8 mouse cellular contexts compared by ENCODE assay signal in the genomic region with DNA sequence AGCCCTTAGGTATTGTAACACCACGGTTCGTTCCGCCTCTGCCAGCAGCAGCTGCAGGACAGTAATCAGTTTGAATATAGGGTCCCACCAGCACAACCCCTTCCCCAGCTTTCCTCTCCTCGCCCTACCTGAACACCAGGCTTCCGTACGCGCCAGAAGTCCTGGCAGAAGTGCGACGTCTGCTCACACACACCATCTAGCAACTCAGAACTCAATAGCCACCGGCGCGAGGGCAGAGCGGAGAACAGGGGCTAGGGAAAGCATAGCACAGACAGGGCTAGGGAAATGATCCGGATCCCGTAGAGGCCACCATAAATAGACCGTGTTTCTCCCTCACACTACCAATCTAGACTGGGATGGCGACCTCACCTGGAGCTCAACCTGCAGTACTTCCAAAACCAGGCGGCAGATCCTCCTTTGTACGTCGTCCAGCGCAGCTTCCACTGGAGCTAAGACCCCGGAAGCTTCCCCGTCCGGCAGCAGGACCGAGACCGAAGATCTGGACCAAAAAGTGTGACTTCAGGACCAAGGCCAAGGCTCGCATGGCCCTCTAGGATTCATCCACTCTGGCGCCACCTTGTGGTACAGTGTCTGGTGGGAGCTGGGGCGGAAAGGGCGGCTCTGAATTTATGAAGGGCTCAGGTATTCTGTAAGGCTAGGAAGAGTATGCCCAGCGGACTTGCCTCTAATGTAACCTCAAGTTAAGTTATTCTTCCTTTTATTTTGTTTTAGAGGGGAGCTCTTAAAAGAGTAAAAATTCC. TPM values are rescaled to one million over a fixed set of nuclear protein-coding genes. Genes with fewer than 3 reads are reported as not detected.
A peak's percentile ranks its signal among the peaks of the same experiment; 100 is the strongest.
DNase-seq lines count a peak whose midpoint lies in the region; ATAC-seq and TF ChIP-seq lines count a peak whose summit lies in the region.

No protein-coding gene starts in this region.

- H3K27me3 ChIP-seq in limb, embryonic 15.5 days, result peaks cover 20% of the 10 kb centered on the region
- H3K27me3 ChIP-seq in midbrain, postnatal 0 days (ENCODE audit: insufficient read depth, low read length), result no peaks in the 10 kb centered on the region

- peak; percentile 90 for TF ChIP-seq CTCF in midbrain, postnatal 0 days (IDR thresholded peaks at IDR 0.05)

- H3K27ac ChIP-seq in limb, embryonic 15.5 days, result no peak overlapping the region
- H3K27ac ChIP-seq in midbrain, postnatal 0 days (ENCODE audit: low read depth, low read length), result no peak overlapping the region

- DNase-seq in left cerebral cortex, adult 18-20 months (ENCODE audit: low spot score in 2 of 2), result peak; percentile 77 to 90
- DNase-seq in left cerebral cortex, adult 8-10 months (ENCODE audit: low spot score in 2 of 2), result no peak
- DNase-seq in embryo, embryonic 10.5 days (ENCODE audit: low spot score), result peak; percentile 96
- DNase-seq in heart, adult 18-20 months, result peak; percentile 86 to 98
- DNase-seq in kidney, adult 11 months, result peak; percentile 80
- DNase-seq in midbrain, postnatal 0 days (ENCODE audit: low spot score), result peak; percentile 88
- DNase-seq in spleen, postnatal 14 days (ENCODE audit: low spot score in 2 of 2), result peak; percentile 82 to 94

- H3K4me2 ChIP-seq in limb, embryonic 15.5 days, result peak overlapping the region; percentile 79
- H3K4me2 ChIP-seq in midbrain, postnatal 0 days (ENCODE audit: low read depth, low read length, poor library complexity, severe bottlenecking), result peak overlapping the region; percentile 50

- no peak overlapping the region for H3K9ac ChIP-seq in limb, embryonic 15.5 days
- H3K9ac ChIP-seq in midbrain, postnatal 0 days (replicated peaks; ENCODE audit: low read length, poor library complexity, severe bottlenecking), result no peak overlapping the region; the same call in 1 of the 2 replicates

- H3K4me1 ChIP-seq in limb, embryonic 15.5 days, result peaks cover 32% of the 10 kb centered on the region
- H3K4me1 ChIP-seq in midbrain, postnatal 0 days (ENCODE audit: insufficient read depth, low read length), result peaks cover 13% of the 10 kb centered on the region

- peak overlapping the region; percentile 16; the same call in 1 of the 2 replicates for H3K4me3 ChIP-seq in limb, embryonic 15.5 days
- peak overlapping the region; percentile 50 for H3K4me3 ChIP-seq in midbrain, postnatal 0 days (ENCODE audit: low read depth, low read length)

- H3K36me3 ChIP-seq in limb, embryonic 15.5 days, result no peaks in the 10 kb centered on the region
- H3K36me3 ChIP-seq in midbrain, postnatal 0 days (ENCODE audit: insufficient read depth, low read length), result no peaks in the 10 kb centered on the region

- no peaks in the 10 kb centered on the region for H3K9me3 ChIP-seq in limb, embryonic 15.5 days
- no peaks in the 10 kb centered on the region for H3K9me3 ChIP-seq in midbrain, postnatal 0 days (ENCODE audit: low read length)

- WGBS in limb, embryonic 15.5 days, result 7% methylated on average over 31 of the region's 31 CpGs
- WGBS in midbrain, postnatal 0 days, result 6% methylated on average over 31 of the region's 31 CpGs

- ATAC-seq in limb, embryonic 15.5 days (ENCODE audit: insufficient number of reproducible peaks, low FRiP score, low TSS enrichment, low read depth), result no peak
- no peak for ATAC-seq in midbrain, postnatal 0 days (ENCODE audit: low FRiP score)

RNA-seq across cellular contexts. Expression of a gene that starts 1.1 kb away (rescaled TPM):
- total RNA-seq in left cerebral cortex, adult 18-20 months (2021), result 10 to 100 TPM; 22.3 to 27.9 TPM
- total RNA-seq in left cerebral cortex, adult 8-10 months (2022), result 10 to 100 TPM; 22.0 to 26.7 (median 24.2) TPM
- 1 to 10 TPM; 1.1 to 1.6 TPM for total RNA-seq in heart, adult 18-20 months (2021)
- polyA plus RNA-seq in limb, embryonic 15.5 days (2015; fragmentation: Nextera tagmentation; extraction: Ambion mirVana), result 11.0 and 11.1 TPM in 2 replicates
- 63.6 and 79.2 TPM in 2 replicates for total RNA-seq in midbrain, postnatal 0 days (2014; rRNA removed)
- 131 and 132 TPM in 2 replicates for polyA plus RNA-seq in midbrain, postnatal 0 days (2015; fragmentation: Nextera tagmentation; extraction: Ambion mirVana)

RNA-seq across cellular contexts. Expression of a gene that starts 5.2 kb away (rescaled TPM):
- 1 to 10 TPM; 1.6 TPM for total RNA-seq in left cerebral cortex, adult 18-20 months (2021)
- total RNA-seq in left cerebral cortex, adult 8-10 months (2022), result 1 to 10 TPM; 1.4 to 2.2 (median 1.8) TPM
- 1 to 10 TPM; 2.9 to 3.0 TPM for total RNA-seq in heart, adult 18-20 months (2021)
- 9.0 and 10.6 TPM in 2 replicates for polyA plus RNA-seq in limb, embryonic 15.5 days (2015; fragmentation: Nextera tagmentation; extraction: Ambion mirVana)
- total RNA-seq in midbrain, postnatal 0 days (2014; rRNA removed), result 2.0 and 5.1 TPM in 2 replicates
- 6.8 and 6.9 TPM in 2 replicates for polyA plus RNA-seq in midbrain, postnatal 0 days (2015; fragmentation: Nextera tagmentation; extraction: Ambion mirVana)

RNA-seq across cellular contexts. Expression of a gene that starts 6.7 kb away (rescaled TPM):
- 10 to 100 TPM; 37.6 to 39.1 TPM for total RNA-seq in left cerebral cortex, adult 18-20 months (2021)
- total RNA-seq in left cerebral cortex, adult 8-10 months (2022), result 10 to 100 TPM; 31.2 to 39.0 (median 34.8) TPM
- total RNA-seq in heart, adult 18-20 months (2021), result 10 to 100 TPM; 21.6 TPM
- 63.7 and 65.5 TPM in 2 replicates for polyA plus RNA-seq in limb, embryonic 15.5 days (2015; fragmentation: Nextera tagmentation; extraction: Ambion mirVana)
- 28.2 and 35.7 TPM in 2 replicates for total RNA-seq in midbrain, postnatal 0 days (2014; rRNA removed)
- 29.1 and 29.3 TPM in 2 replicates for polyA plus RNA-seq in midbrain, postnatal 0 days (2015; fragmentation: Nextera tagmentation; extraction: Ambion mirVana)

RNA-seq across cellular contexts. Expression of a gene that starts 14.7 kb away (rescaled TPM):
- 1 to 10 TPM; 1.4 to 1.8 TPM for total RNA-seq in left cerebral cortex, adult 18-20 months (2021)
- 1 to 10 TPM; 1.5 to 3.0 (median 2.3) TPM for total RNA-seq in left cerebral cortex, adult 8-10 months (2022)
- 1 to 10 TPM in 1 of 2 experiments, under 1 TPM in 1; 0.60 to 1.6 TPM for total RNA-seq in heart, adult 18-20 months (2021)
- polyA plus RNA-seq in limb, embryonic 15.5 days (2015; fragmentation: Nextera tagmentation; extraction: Ambion mirVana), result 8.9 TPM in 2 replicates
- 0.71 and 1.3 TPM in 2 replicates for total RNA-seq in midbrain, postnatal 0 days (2014; rRNA removed)
- polyA plus RNA-seq in midbrain, postnatal 0 days (2015; fragmentation: Nextera tagmentation; extraction: Ambion mirVana), result 0.81 and 1.3 TPM in 2 replicates

RNA-seq across cellular contexts. Expression of a gene that starts 14.8 kb away (rescaled TPM):
- 10 to 100 TPM in 1 of 2 experiments, 1 to 10 TPM in 1; 9.4 to 10.8 TPM for total RNA-seq in left cerebral cortex, adult 18-20 months (2021)
- 10 to 100 TPM; 10.6 to 13.8 (median 13.1) TPM for total RNA-seq in left cerebral cortex, adult 8-10 months (2022)
- 10 to 100 TPM; 22.1 to 25.7 TPM for total RNA-seq in heart, adult 18-20 months (2021)
- polyA plus RNA-seq in limb, embryonic 15.5 days (2015; fragmentation: Nextera tagmentation; extraction: Ambion mirVana), result 3.1 and 5.3 TPM in 2 replicates
- 2.0 and 2.3 TPM in 2 replicates for total RNA-seq in midbrain, postnatal 0 days (2014; rRNA removed)
- polyA plus RNA-seq in midbrain, postnatal 0 days (2015; fragmentation: Nextera tagmentation; extraction: Ambion mirVana), result 6.5 and 8.1 TPM in 2 replicates

Comparison
In these comparisons a context has a peak if more than half of its experiments do, and no peak if none do; other contexts are left out.
1. DNase-seq: peak in left cerebral cortex, adult 18-20 months (2 of 2), embryo, embryonic 10.5 days (single experiment), heart, adult 18-20 months (2 of 2), kidney, adult 11 months (single experiment), midbrain, postnatal 0 days (single experiment) and spleen, postnatal 14 days (2 of 2); none in left cerebral cortex, adult 8-10 months (0 of 2).
2. RNA of a gene that starts 1.1 kb away (total RNA-seq): 63.6 to 79.2 TPM in midbrain, postnatal 0 days, 22.3 to 27.9 TPM in left cerebral cortex, adult 18-20 months and 22.0 to 26.7 TPM in left cerebral cortex, adult 8-10 months; 1.1 to 1.6 TPM in heart, adult 18-20 months; every median in the first group is over 4 times any median in the second.